Mouse (Mus musculus) spleen, adult 12 weeks (tissue): ENCODE results near the gene Gm5891.
"Not testable (repeated sequence)": the region's sequence is repeated elsewhere in the genome, so short reads cannot be mapped to it uniquely, and the experiment has no call there.

Experiments
- DNase-seq: peaks from one replicate; pipeline ENCODE4 v3.0.0; 2022; ENCODE audit warnings: low spot score

The Gm5891 gene

DNA sequence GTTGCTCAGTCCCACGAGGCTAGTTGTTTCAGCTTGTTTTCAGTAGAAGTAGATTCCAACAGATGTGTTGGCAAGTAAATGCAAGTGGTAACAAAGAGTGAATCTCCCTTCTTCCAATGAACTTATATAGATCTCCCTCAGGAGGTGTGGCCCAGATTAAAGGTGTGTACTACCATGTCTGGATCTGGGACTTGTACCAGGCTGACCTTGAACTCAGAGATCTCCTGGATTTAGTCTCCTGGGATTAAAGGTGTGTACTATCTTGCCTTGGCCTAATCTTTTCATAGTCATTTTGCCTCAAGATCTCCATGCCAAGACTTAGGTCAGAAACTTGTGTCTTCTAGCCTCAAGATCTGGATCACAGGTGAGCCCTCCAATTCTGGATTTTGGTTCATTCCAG is at the start of gene Gm5891:
Gene Gm5891, minus strand, starts transcription at position 101 of the 400 bp plus-strand sequence.
- DNase-seq = not testable (repeated sequence)
